ENCODE assay signal across 10 mouse cellular contexts in genomic region chr17:47526856-47527520, GRCm38 (mm10). TPM values are rescaled to one million over a fixed set of nuclear protein-coding genes. Genes with fewer than 3 reads are reported as not detected.
A peak's percentile ranks its signal among the peaks of the same experiment; 100 is the strongest.
DNase-seq lines count a peak whose midpoint lies in the region; ATAC-seq and TF ChIP-seq lines count a peak whose summit lies in the region.
"Had no signal": no experiment of that assay in that cellular context is flagged by ENCODE, and none has a peak within 500 bp of the region (broad histone marks: within the 10 kb centered on the region; RNA-seq: fewer than 3 reads in every experiment).

No protein-coding gene starts in this region.

- TF ChIP-seq EP300 in ES-Bruce4 (IDR thresholded peaks at IDR 0.05; ENCODE audit: insufficient read depth, low read depth, low read length) = no peak

- no peaks in the 10 kb centered on the region for H3K27me3 ChIP-seq in kidney, embryonic 15.5 days
- H3K27me3 ChIP-seq in ES-Bruce4 (ENCODE audit: control insufficient read depth, insufficient read depth, low read length, poor library complexity, severe bottlenecking) = no peaks in the 10 kb centered on the region
- no peaks in the 10 kb centered on the region for H3K27me3 ChIP-seq in embryonic facial prominence, embryonic 14.5 days (replicated peaks; ENCODE audit: control insufficient read depth, insufficient read depth, low read length)
- H3K27me3 ChIP-seq in limb, embryonic 15.5 days = no peaks in the 10 kb centered on the region

- ATAC-seq in kidney, embryonic 15.5 days (replicated peaks; ENCODE audit: low FRiP score) = 0 out of 2 replicates have a peak, but pooled peaks have one; percentile 7
- no peak for ATAC-seq in embryonic facial prominence, embryonic 14.5 days (ENCODE audit: low read depth)
- ATAC-seq in limb, embryonic 15.5 days (ENCODE audit: insufficient number of reproducible peaks, low FRiP score, low TSS enrichment, low read depth) = peak; percentile 72
- no peak for ATAC-seq in frontal cortex, adult (ENCODE audit: low TSS enrichment)

- no peak for TF ChIP-seq POLR2A in ES-Bruce4 (IDR thresholded peaks at IDR 0.05; ENCODE audit: insufficient read depth, low read length)

- DNase-seq in kidney, adult 8-10 months = no peak
- peak; percentile 42 for DNase-seq in embryonic facial prominence, embryonic 14.5 days (ENCODE audit: low spot score)
- no peak for DNase-seq in left cerebral cortex, adult 9 months (ENCODE audit: low spot score in 2 of 2)
- no peak for DNase-seq in spleen, postnatal 10 days (ENCODE audit: low spot score in 2 of 2)
- DNase-seq: cerebellum, adult 11-12 months had no signal

- H3K9me3 ChIP-seq in kidney, embryonic 15.5 days (replicated peaks) = no peaks in the 10 kb centered on the region
- H3K9me3 ChIP-seq in ES-Bruce4 (replicated peaks; ENCODE audit: control insufficient read depth, insufficient read depth, low read length, poor library complexity, severe bottlenecking) = no peaks in the 10 kb centered on the region
- H3K9me3 ChIP-seq in embryonic facial prominence, embryonic 14.5 days (ENCODE audit: control insufficient read depth, low read length) = no peaks in the 10 kb centered on the region
- no peaks in the 10 kb centered on the region for H3K9me3 ChIP-seq in limb, embryonic 15.5 days

- no peak overlapping the region for H3K9ac ChIP-seq in kidney, embryonic 15.5 days
- peak overlapping the region; percentile 29 for H3K9ac ChIP-seq in ES-Bruce4 (ENCODE audit: low read depth, poor library complexity, severe bottlenecking)
- peak overlapping the region; percentile 30; the same call in 1 of the 2 replicates for H3K9ac ChIP-seq in embryonic facial prominence, embryonic 14.5 days (ENCODE audit: low read depth, low read length)
- no peak overlapping the region for H3K9ac ChIP-seq in limb, embryonic 15.5 days

- H3K4me2 ChIP-seq in kidney, embryonic 15.5 days = 0 out of 2 replicates have a peak overlapping the region, but pooled peaks have one; percentile 12
- peak overlapping the region; percentile 34 for H3K4me2 ChIP-seq in embryonic facial prominence, embryonic 14.5 days (ENCODE audit: low read depth, low read length)
- peak overlapping the region; percentile 24 for H3K4me2 ChIP-seq in limb, embryonic 15.5 days

- 70% methylated on average over 17 of the region's 17 CpGs for WGBS in kidney, embryonic 15.5 days
- 71% methylated on average over 17 of the region's 17 CpGs for WGBS in embryonic facial prominence, embryonic 14.5 days
- WGBS in limb, embryonic 15.5 days = 53% methylated on average over 17 of the region's 17 CpGs

- H3K4me1 ChIP-seq in kidney, embryonic 15.5 days = peaks cover 45% of the 10 kb centered on the region
- peaks cover 5% of the 10 kb centered on the region for H3K4me1 ChIP-seq in ES-Bruce4 (ENCODE audit: control insufficient read depth, insufficient read depth, low read length)
- peaks cover 45% of the 10 kb centered on the region for H3K4me1 ChIP-seq in embryonic facial prominence, embryonic 14.5 days (ENCODE audit: control insufficient read depth, insufficient read depth, low read length)
- peaks cover 64% of the 10 kb centered on the region for H3K4me1 ChIP-seq in limb, embryonic 15.5 days

- H3K4me3 ChIP-seq in kidney, embryonic 15.5 days (replicated peaks) = no peak overlapping the region
- no peak overlapping the region for H3K4me3 ChIP-seq in ES-Bruce4 (ENCODE audit: low read depth, low read length)
- no peak overlapping the region for H3K4me3 ChIP-seq in embryonic facial prominence, embryonic 14.5 days (ENCODE audit: low read depth, low read length)
- H3K4me3 ChIP-seq in limb, embryonic 15.5 days = no peak overlapping the region

- TF ChIP-seq CTCF in ES-Bruce4 (IDR thresholded peaks at IDR 0.05; ENCODE audit: low read depth, low read length) = no peak

- H3K36me3 ChIP-seq in kidney, embryonic 15.5 days = no peaks in the 10 kb centered on the region
- H3K36me3 ChIP-seq in ES-Bruce4 (ENCODE audit: control insufficient read depth, insufficient read depth, low read length, poor library complexity, severe bottlenecking) = no peaks in the 10 kb centered on the region
- H3K36me3 ChIP-seq in embryonic facial prominence, embryonic 14.5 days (ENCODE audit: control insufficient read depth, insufficient read depth, low read length) = no peaks in the 10 kb centered on the region
- no peaks in the 10 kb centered on the region for H3K36me3 ChIP-seq in limb, embryonic 15.5 days

- peak overlapping the region; percentile 90 for H3K27ac ChIP-seq in kidney, embryonic 15.5 days
- no peak overlapping the region; the same call in 1 of the 2 replicates for H3K27ac ChIP-seq in ES-Bruce4 (ENCODE audit: insufficient read depth, low read length)
- H3K27ac ChIP-seq in embryonic facial prominence, embryonic 14.5 days (replicated peaks; ENCODE audit: low read depth, low read length) = peak overlapping the region; percentile 94
- peak overlapping the region; percentile 96 for H3K27ac ChIP-seq in limb, embryonic 15.5 days
- H3K27ac ChIP-seq: macrophage had no signal

RNA-seq across cellular contexts. Expression of gene Ccnd3, which starts 22.1 kb away (rescaled TPM):
- polyA plus RNA-seq in kidney, embryonic 15.5 days (2015; fragmentation: Nextera tagmentation; extraction: Ambion mirVana) = 272 and 294 TPM in 2 replicates
- polyA plus RNA-seq in ES-Bruce4 (2011; ENCODE audit: insufficient read depth, insufficient read length, low read depth, missing spikeins) = 181 and 185 TPM in 2 replicates
- polyA plus RNA-seq in embryonic facial prominence, embryonic 14.5 days (2014; fragmentation: Nextera tagmentation; extraction: Ambion mirVana) = 519 TPM in 2 replicates
- 499 and 569 TPM in 2 replicates for polyA plus RNA-seq in limb, embryonic 15.5 days (2015; fragmentation: Nextera tagmentation; extraction: Ambion mirVana)

RNA-seq across cellular contexts. Expression of gene Taf8, which starts 24.9 kb away (rescaled TPM):
- polyA plus RNA-seq in kidney, embryonic 15.5 days (2015; fragmentation: Nextera tagmentation; extraction: Ambion mirVana) = 32.2 and 37.0 TPM in 2 replicates
- 45.5 and 46.6 TPM in 2 replicates for polyA plus RNA-seq in ES-Bruce4 (2011; ENCODE audit: insufficient read depth, insufficient read length, low read depth, missing spikeins)
- polyA plus RNA-seq in embryonic facial prominence, embryonic 14.5 days (2014; fragmentation: Nextera tagmentation; extraction: Ambion mirVana) = 19.5 and 24.3 TPM in 2 replicates
- 28.2 and 28.9 TPM in 2 replicates for polyA plus RNA-seq in limb, embryonic 15.5 days (2015; fragmentation: Nextera tagmentation; extraction: Ambion mirVana)

Comparison
In these comparisons a context has a peak if more than half of its experiments do, and no peak if none do; other contexts are left out.
1. ATAC-seq: peak in kidney, embryonic 15.5 days (single experiment) and limb, embryonic 15.5 days (single experiment); none in embryonic facial prominence, embryonic 14.5 days (single experiment) and frontal cortex, adult (single experiment).
2. H3K9ac ChIP-seq: peak in ES-Bruce4 (single experiment) and embryonic facial prominence, embryonic 14.5 days (single experiment); none in kidney, embryonic 15.5 days (single experiment) and limb, embryonic 15.5 days (single experiment).
3. Peak in every context shown above with its lines, with median percentiles within 50 percentile points of each other: H3K4me2 ChIP-seq.